ENCODE assay signal across 38 mouse cellular contexts in the genomic region with DNA sequence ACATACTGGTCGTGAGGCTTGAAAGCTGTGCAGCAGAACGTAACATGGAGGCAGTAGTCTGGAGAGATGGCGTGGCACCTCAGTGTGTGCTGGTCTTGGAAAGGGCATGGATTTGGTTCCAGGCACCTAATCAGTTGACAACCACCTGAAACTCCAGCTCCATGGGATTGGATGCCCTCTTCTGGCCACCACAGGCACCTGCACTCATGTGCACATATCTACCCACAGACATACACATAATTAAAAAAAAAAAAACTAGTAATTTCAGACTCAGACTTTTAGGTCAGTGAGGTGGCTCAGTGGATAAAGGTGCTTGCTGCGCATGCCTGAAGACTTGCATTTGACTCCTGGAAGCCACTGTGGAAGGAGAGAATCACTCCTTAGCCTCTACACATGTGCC. TPM values are rescaled to one million over a fixed set of nuclear protein-coding genes. Genes with fewer than 3 reads are reported as not detected.
DNase-seq lines count a peak whose midpoint lies in the region; ATAC-seq and TF ChIP-seq lines count a peak whose summit lies in the region.
"Had no signal": no experiment of that assay in that cellular context is flagged by ENCODE, and none has a peak within 500 bp of the region (broad histone marks: within the 10 kb centered on the region; RNA-seq: fewer than 3 reads in every experiment).

No protein-coding gene starts in this region.

- TF ChIP-seq RAD21 in MEL (IDR thresholded peaks at IDR 0.05; ENCODE audit: low read depth, low read length) = peak; percentile 26

- 97% methylated on average over 4 of the region's 4 CpGs for WGBS in intestine, postnatal 0 days
- 99% methylated on average over 4 of the region's 4 CpGs for WGBS in intestine, embryonic 16.5 days
- 97% methylated on average over 4 of the region's 4 CpGs for WGBS in forebrain, embryonic 12.5 days

- H3K36me3 ChIP-seq in intestine, postnatal 0 days (ENCODE audit: control insufficient read depth, insufficient read depth) = no peaks in the 10 kb centered on the region
- H3K36me3 ChIP-seq in intestine, embryonic 16.5 days (ENCODE audit: control insufficient read depth, insufficient read depth, low read length) = no peaks in the 10 kb centered on the region
- H3K36me3 ChIP-seq in megakaryocyte, embryonic 14.5 days (replicated peaks; ENCODE audit: low read length) = no peaks in the 10 kb centered on the region
- peaks cover 0 to 10% of the 10 kb centered on the region in 2 experiments; a peak in 2 of 4 replicates for H3K36me3 ChIP-seq in MEL (ENCODE audit: control insufficient read depth in 1 of 2, insufficient read depth in 2 of 2, low read length in 2 of 2)
- no peaks in the 10 kb centered on the region for H3K36me3 ChIP-seq in forebrain, embryonic 12.5 days (replicated peaks)
- H3K36me3 ChIP-seq: heart, embryonic 13.5 days; limb, embryonic 13.5 days had no signal

- H3K27me3 ChIP-seq in intestine, postnatal 0 days (replicated peaks; ENCODE audit: control insufficient read depth, insufficient read depth, low read length) = no peaks in the 10 kb centered on the region
- no peaks in the 10 kb centered on the region for H3K27me3 ChIP-seq in intestine, embryonic 16.5 days (replicated peaks; ENCODE audit: control insufficient read depth, insufficient read depth, low read length)
- H3K27me3 ChIP-seq in megakaryocyte, embryonic 14.5 days (replicated peaks) = no peaks in the 10 kb centered on the region
- H3K27me3 ChIP-seq in MEL (ENCODE audit: control insufficient read depth in 1 of 2, insufficient read depth in 2 of 2, low read length in 2 of 2) = no peaks in the 10 kb centered on the region
- H3K27me3 ChIP-seq in forebrain, embryonic 12.5 days = no peaks in the 10 kb centered on the region
- H3K27me3 ChIP-seq: CH12.LX; limb, embryonic 13.5 days had no signal

- H3K27ac ChIP-seq in intestine, postnatal 0 days (ENCODE audit: low read depth, low read length) = no peak overlapping the region
- H3K27ac ChIP-seq in intestine, embryonic 16.5 days (ENCODE audit: low read length) = no peak overlapping the region
- H3K27ac ChIP-seq in MEL (ENCODE audit: control insufficient read depth, low read depth, low read length) = no peak overlapping the region
- H3K27ac ChIP-seq in forebrain, embryonic 12.5 days = no peak overlapping the region
- H3K27ac ChIP-seq: heart, embryonic 13.5 days; hindbrain, embryonic 14.5 days; left cerebral cortex, adult 2 months; limb, embryonic 13.5 days had no signal

- peaks cover 5% of the 10 kb centered on the region; the same call in 1 of the 2 replicates for H3K79me2 ChIP-seq in MEL (ENCODE audit: control insufficient read depth, insufficient read depth, low read length, poor library complexity)

- no peak overlapping the region for H3K9ac ChIP-seq in intestine, postnatal 0 days (ENCODE audit: low read depth, low read length)
- no peak overlapping the region for H3K9ac ChIP-seq in intestine, embryonic 16.5 days (ENCODE audit: low read depth, low read length)
- H3K9ac ChIP-seq in MEL (ENCODE audit: control insufficient read depth, low read depth, low read length, poor library complexity, severe bottlenecking) = no peak overlapping the region
- no peak overlapping the region for H3K9ac ChIP-seq in forebrain, embryonic 12.5 days
- H3K9ac ChIP-seq: heart, embryonic 13.5 days; hindbrain, embryonic 14.5 days; limb, embryonic 13.5 days had no signal

- no peaks in the 10 kb centered on the region for H3K4me1 ChIP-seq in intestine, postnatal 0 days (replicated peaks; ENCODE audit: control insufficient read depth, insufficient read depth, low read length)
- H3K4me1 ChIP-seq in intestine, embryonic 16.5 days (ENCODE audit: control insufficient read depth, insufficient read depth, low read length) = 0 out of 2 replicates have a peak, but pooled peaks cover 4% of the 10 kb centered on the region
- H3K4me1 ChIP-seq in megakaryocyte, embryonic 14.5 days = peaks cover 62% of the 10 kb centered on the region
- peaks cover 8 to 18% of the 10 kb centered on the region in 2 experiments for H3K4me1 ChIP-seq in MEL (ENCODE audit: control insufficient read depth in 1 of 2, insufficient read depth in 2 of 2, low read length in 2 of 2)
- H3K4me1 ChIP-seq in forebrain, embryonic 12.5 days = peaks cover 11% of the 10 kb centered on the region

- no peak for TF ChIP-seq EP300 in MEL (IDR thresholded peaks at IDR 0.05; ENCODE audit: low read depth in 1 of 2, low read length in 2 of 2)

- peak; percentile 49 for DNase-seq in MEL (ENCODE audit: low read depth, low spot score)
- DNase-seq in thymus, postnatal 0 days (ENCODE audit: low spot score) = no peak
- DNase-seq: adrenal gland, adult 8-10 months; cerebellum, adult 11 months; cerebellum, adult 9-10 months; cerebellum, postnatal 36 days; gastrocnemius, postnatal 25 days; heart, adult 18-20 months; heart, postnatal 10 days; kidney, adult 2 months; kidney, postnatal 10 days; lung, adult 18-20 months; lung, postnatal 10 days; right cerebral cortex, postnatal 25 days; thymus, postnatal 14 days had no signal

- TF ChIP-seq CTCF in intestine, postnatal 0 days (IDR thresholded peaks at IDR 0.05; ENCODE audit: low read depth) = peak; percentile 25; the same call in 1 of the 2 replicates
- peak; percentile 34 to 53 (median 40) for TF ChIP-seq CTCF in MEL (IDR thresholded peaks at IDR 0.05 in 2 of 3, conservative IDR thresholded peaks at IDR 0.05 in 1 of 3; ENCODE audit: control insufficient read depth in 1 of 3, insufficient read depth in 1 of 3, low read depth in 2 of 3, low read length in 3 of 3, poor library complexity in 1 of 3, severe bottlenecking in 1 of 3)

- H3K9me3 ChIP-seq in intestine, postnatal 0 days (ENCODE audit: control insufficient read depth) = no peaks in the 10 kb centered on the region
- no peaks in the 10 kb centered on the region for H3K9me3 ChIP-seq in intestine, embryonic 16.5 days (ENCODE audit: control insufficient read depth, low read length)
- no peaks in the 10 kb centered on the region; the same call in 1 of the 2 replicates for H3K9me3 ChIP-seq in megakaryocyte, embryonic 14.5 days
- no peaks in the 10 kb centered on the region for H3K9me3 ChIP-seq in MEL (replicated peaks; ENCODE audit: insufficient read depth, low read length)
- peaks cover 5% of the 10 kb centered on the region for H3K9me3 ChIP-seq in forebrain, embryonic 12.5 days

- no peak overlapping the region for H3K4me3 ChIP-seq in intestine, postnatal 0 days (ENCODE audit: low read depth, low read length)
- H3K4me3 ChIP-seq in intestine, embryonic 16.5 days (ENCODE audit: low read length) = no peak overlapping the region
- peak overlapping the region; percentile 35 for H3K4me3 ChIP-seq in megakaryocyte, embryonic 14.5 days (replicated peaks)
- no peak overlapping the region for H3K4me3 ChIP-seq in MEL (ENCODE audit: control insufficient read depth in 1 of 2, insufficient read depth in 1 of 2, low read depth in 2 of 2, low read length in 2 of 2)
- no peak overlapping the region for H3K4me3 ChIP-seq in forebrain, embryonic 12.5 days (replicated peaks)
- H3K4me3 ChIP-seq: heart, embryonic 13.5 days; left cerebral cortex, adult 2 months; limb, embryonic 13.5 days had no signal

- no peak overlapping the region for H3K4me2 ChIP-seq in intestine, postnatal 0 days (replicated peaks; ENCODE audit: low read depth)
- no peak overlapping the region for H3K4me2 ChIP-seq in intestine, embryonic 16.5 days (ENCODE audit: low read depth, low read length)
- no peak overlapping the region for H3K4me2 ChIP-seq in forebrain, embryonic 12.5 days
- H3K4me2 ChIP-seq: heart, embryonic 13.5 days; hindbrain, embryonic 14.5 days; limb, embryonic 13.5 days; liver, embryonic 11.5 days; midbrain, embryonic 11.5 days had no signal

- no peak for ATAC-seq in intestine, postnatal 0 days
- no peak for ATAC-seq in intestine, embryonic 16.5 days
- ATAC-seq in megakaryocyte, adult 5-6 weeks (ENCODE audit: poor library complexity, severe bottlenecking) = no peak
- ATAC-seq in forebrain, embryonic 12.5 days (ENCODE audit: low FRiP score) = no peak
- ATAC-seq: activated CD4-positive, CD25-positive, alpha-beta regulatory T cell, adult 4 months; forebrain, embryonic 14.5 days; inflammation-experienced regulatory T-cells, adult 6 months; midbrain, embryonic 16.5 days had no signal

- no peak for TF ChIP-seq POLR2A in MEL (IDR thresholded peaks at IDR 0.05; ENCODE audit: control insufficient read depth in 1 of 2, insufficient read depth in 1 of 2, low read depth in 1 of 2, low read length in 2 of 2, poor library complexity in 1 of 2)

RNA-seq across cellular contexts. Expression of gene Amz2, which starts 3.5 kb away (rescaled TPM):
- polyA plus RNA-seq in intestine, postnatal 0 days (2015; fragmentation: Nextera tagmentation; extraction: Ambion mirVana) = 22.7 and 23.8 TPM in 2 replicates
- 35.9 and 39.1 TPM in 2 replicates for polyA plus RNA-seq in intestine, embryonic 16.5 days (2015; fragmentation: Nextera tagmentation; extraction: Ambion mirVana)
- polyA plus RNA-seq in megakaryocyte, embryonic 14.5 days (2012; ENCODE audit: insufficient read depth, low replicate concordance) = 2.9 and 3.9 TPM in 2 replicates
- 19.2 and 26.5 TPM in 2 replicates for total RNA-seq in megakaryocyte, adult 5-6 weeks (2015)
- total RNA-seq in megakaryocyte, adult 5-6 weeks (2017) = 51.3 and 51.7 TPM in 2 replicates
- total RNA-seq in MEL (2012; rRNA removed) = 40.2 and 41.6 TPM in 2 replicates
- 1,000 to 10,000 TPM in 1 of 2 experiments, 10 to 100 TPM in 1; 47.1 to 1,743 TPM for polyA plus RNA-seq in MEL (2012; ENCODE audit: insufficient read depth in 1 of 2, insufficient read length in 2 of 2, low read depth in 1 of 2, low replicate concordance in 2 of 2, missing spikeins in 1 of 2)
- polyA plus RNA-seq in thymus, postnatal 0 days (2015; fragmentation: Nextera tagmentation; extraction: Ambion mirVana) = 59.4 and 60.0 TPM in 2 replicates
- 46.9 and 50.2 TPM in 2 replicates for polyA plus RNA-seq in forebrain, embryonic 12.5 days (2016; fragmentation: Nextera tagmentation; extraction: Ambion mirVana)

RNA-seq across cellular contexts. Expression of gene 9930022D16Rik, which starts 8.5 kb away (rescaled TPM):
- polyA plus RNA-seq in intestine, postnatal 0 days (2015; fragmentation: Nextera tagmentation; extraction: Ambion mirVana) = 0.08 TPM in 1 of 2 replicates, not detected in the other
- not detected in 2 replicates for polyA plus RNA-seq in intestine, embryonic 16.5 days (2015; fragmentation: Nextera tagmentation; extraction: Ambion mirVana)
- not detected in 2 replicates for polyA plus RNA-seq in megakaryocyte, embryonic 14.5 days (2012; ENCODE audit: insufficient read depth, low replicate concordance)
- 0.07 TPM in 1 of 2 replicates, not detected in the other for total RNA-seq in megakaryocyte, adult 5-6 weeks (2015)
- 0.08 TPM in 1 of 2 replicates, not detected in the other for total RNA-seq in megakaryocyte, adult 5-6 weeks (2017)
- 0.04 and 0.10 TPM in 2 replicates for total RNA-seq in MEL (2012; rRNA removed)
- polyA plus RNA-seq in MEL (2012; ENCODE audit: insufficient read depth in 1 of 2, insufficient read length in 2 of 2, low read depth in 1 of 2, low replicate concordance in 2 of 2, missing spikeins in 1 of 2) = not detected
- polyA plus RNA-seq in thymus, postnatal 0 days (2015; fragmentation: Nextera tagmentation; extraction: Ambion mirVana) = 0.08 and 0.12 TPM in 2 replicates
- polyA plus RNA-seq in forebrain, embryonic 12.5 days (2016; fragmentation: Nextera tagmentation; extraction: Ambion mirVana) = not detected in 2 replicates
- total RNA-seq: adrenal gland, adult 8-10 months; adrenal gland, postnatal 4 days; gastrocnemius, postnatal 25 days; heart, adult 18-20 months; heart, postnatal 10 days; layer of hippocampus, postnatal 14 days; left cerebral cortex, adult 2 months; left cerebral cortex, postnatal 25 days had no signal
- polyA plus RNA-seq: embryonic facial prominence, embryonic 11.5 days; forebrain, embryonic 14.5 days; heart, embryonic 13.5 days; hindbrain, embryonic 14.5 days; kidney, adult 2 months; limb, embryonic 13.5 days; liver, embryonic 11.5 days; midbrain, embryonic 11.5 days; midbrain, embryonic 16.5 days; neural tube, embryonic 11.5 days; spleen, adult 2 months; urinary bladder, adult 2 months had no signal

RNA-seq across cellular contexts. Expression of gene Arsg, which starts 50.9 kb away (rescaled TPM):
- 50.9 and 54.4 TPM in 2 replicates for polyA plus RNA-seq in intestine, postnatal 0 days (2015; fragmentation: Nextera tagmentation; extraction: Ambion mirVana)
- polyA plus RNA-seq in intestine, embryonic 16.5 days (2015; fragmentation: Nextera tagmentation; extraction: Ambion mirVana) = 3.1 and 4.6 TPM in 2 replicates
- polyA plus RNA-seq in megakaryocyte, embryonic 14.5 days (2012; ENCODE audit: insufficient read depth, low replicate concordance) = 0.88 TPM in 1 of 2 replicates, not detected in the other
- 4.9 and 6.2 TPM in 2 replicates for total RNA-seq in megakaryocyte, adult 5-6 weeks (2015)
- total RNA-seq in megakaryocyte, adult 5-6 weeks (2017) = 6.2 and 7.5 TPM in 2 replicates
- total RNA-seq in MEL (2012; rRNA removed) = 3.7 and 3.9 TPM in 2 replicates
- polyA plus RNA-seq in MEL (2012; ENCODE audit: insufficient read depth in 1 of 2, insufficient read length in 2 of 2, low read depth in 1 of 2, low replicate concordance in 2 of 2, missing spikeins in 1 of 2) = 1 to 10 TPM in 1 of 2 experiments, not detected in 1; 5.2 TPM
- 2.3 and 2.4 TPM in 2 replicates for polyA plus RNA-seq in thymus, postnatal 0 days (2015; fragmentation: Nextera tagmentation; extraction: Ambion mirVana)
- 2.4 and 2.6 TPM in 2 replicates for polyA plus RNA-seq in forebrain, embryonic 12.5 days (2016; fragmentation: Nextera tagmentation; extraction: Ambion mirVana)

RNA-seq across cellular contexts. Expression of gene Slc16a6, which starts 51.1 kb away (rescaled TPM):
- polyA plus RNA-seq in intestine, postnatal 0 days (2015; fragmentation: Nextera tagmentation; extraction: Ambion mirVana) = 129 and 143 TPM in 2 replicates
- 26.6 and 33.9 TPM in 2 replicates for polyA plus RNA-seq in intestine, embryonic 16.5 days (2015; fragmentation: Nextera tagmentation; extraction: Ambion mirVana)
- polyA plus RNA-seq in megakaryocyte, embryonic 14.5 days (2012; ENCODE audit: insufficient read depth, low replicate concordance) = 23.4 and 34.7 TPM in 2 replicates
- 27.4 and 27.6 TPM in 2 replicates for total RNA-seq in megakaryocyte, adult 5-6 weeks (2015)
- total RNA-seq in megakaryocyte, adult 5-6 weeks (2017) = 10.5 and 14.7 TPM in 2 replicates
- total RNA-seq in MEL (2012; rRNA removed) = 29.6 and 34.0 TPM in 2 replicates
- polyA plus RNA-seq in MEL (2012; ENCODE audit: insufficient read depth in 1 of 2, insufficient read length in 2 of 2, low read depth in 1 of 2, low replicate concordance in 2 of 2, missing spikeins in 1 of 2) = 10 to 100 TPM in 1 of 2 experiments, not detected in 1; 41.6 TPM
- polyA plus RNA-seq in thymus, postnatal 0 days (2015; fragmentation: Nextera tagmentation; extraction: Ambion mirVana) = 14.4 TPM in 2 replicates
- 4.0 and 5.4 TPM in 2 replicates for polyA plus RNA-seq in forebrain, embryonic 12.5 days (2016; fragmentation: Nextera tagmentation; extraction: Ambion mirVana)

RNA-seq across cellular contexts. Expression of gene Gna13, which starts 59.6 kb away (rescaled TPM):
- polyA plus RNA-seq in intestine, postnatal 0 days (2015; fragmentation: Nextera tagmentation; extraction: Ambion mirVana) = 81.7 and 86.9 TPM in 2 replicates
- 36.1 and 39.6 TPM in 2 replicates for polyA plus RNA-seq in intestine, embryonic 16.5 days (2015; fragmentation: Nextera tagmentation; extraction: Ambion mirVana)
- polyA plus RNA-seq in megakaryocyte, embryonic 14.5 days (2012; ENCODE audit: insufficient read depth, low replicate concordance) = 42.6 and 60.8 TPM in 2 replicates
- total RNA-seq in megakaryocyte, adult 5-6 weeks (2015) = 59.5 and 61.2 TPM in 2 replicates
- 54.2 and 57.3 TPM in 2 replicates for total RNA-seq in megakaryocyte, adult 5-6 weeks (2017)
- 56.6 and 57.0 TPM in 2 replicates for total RNA-seq in MEL (2012; rRNA removed)
- 100 to 1,000 TPM in 1 of 2 experiments, 10 to 100 TPM in 1; 51.0 to 102 TPM for polyA plus RNA-seq in MEL (2012; ENCODE audit: insufficient read depth in 1 of 2, insufficient read length in 2 of 2, low read depth in 1 of 2, low replicate concordance in 2 of 2, missing spikeins in 1 of 2)
- polyA plus RNA-seq in thymus, postnatal 0 days (2015; fragmentation: Nextera tagmentation; extraction: Ambion mirVana) = 34.1 and 46.4 TPM in 2 replicates
- 20.7 and 20.9 TPM in 2 replicates for polyA plus RNA-seq in forebrain, embryonic 12.5 days (2016; fragmentation: Nextera tagmentation; extraction: Ambion mirVana)
